Mouse (Mus musculus): ENCODE data around the gene Hba-x.

DNA sequence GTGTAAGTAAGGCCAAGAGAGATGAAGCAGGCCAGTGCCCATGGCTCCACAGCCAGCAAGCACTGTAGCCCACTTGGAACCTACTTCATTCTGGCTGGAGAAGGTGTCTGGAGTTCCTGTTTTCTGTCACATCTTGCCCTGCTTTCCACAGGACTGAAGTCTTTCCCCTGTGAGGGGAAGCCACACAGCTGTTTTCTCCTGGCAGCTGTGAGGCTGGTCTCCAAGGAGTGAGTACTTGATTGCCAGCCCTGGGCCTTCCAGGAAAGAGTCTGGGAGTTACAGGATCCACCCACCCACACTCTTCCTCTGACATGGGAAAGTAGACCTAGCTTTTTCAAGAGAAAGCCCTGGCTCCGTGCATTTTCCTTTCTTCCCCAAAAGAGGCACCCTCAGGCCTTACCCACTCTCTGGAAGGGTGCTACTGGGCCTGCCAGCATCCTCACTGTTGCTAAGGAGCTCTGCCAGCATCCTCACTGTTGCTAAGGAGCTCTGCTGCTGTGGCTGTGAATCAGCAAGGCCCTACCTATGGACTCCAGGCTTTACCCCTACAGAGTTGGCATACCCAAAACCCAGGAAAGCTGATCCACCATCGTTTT is 26.7 kb downstream of the Hba-x start:
- TF ChIP-seq CTCF (IDR thresholded peaks at IDR 0.05; ENCODE audit: insufficient read depth, low read depth, low read length) (no peak), POLR2A (IDR thresholded peaks at IDR 0.05; ENCODE audit: insufficient read depth, low read depth, low read length) (no peak)
